Mouse (Mus musculus): ENCODE measurements around the gene Fam124b.

Fam124b gene

GRCm38 (mm10) chr1:80180128-80180527 is 38.1 kb downstream of the Fam124b start:
- ATAC-seq (ENCODE audit: insufficient number of reproducible peaks, low FRiP score, low TSS enrichment) = no peak

- no peak for ATAC-seq (ENCODE audit: insufficient number of reproducible peaks, low FRiP score, low TSS enrichment)
Measured at GRCm38 (mm10) chr1:80177651-80178382, 40.5 kb downstream of the Fam124b start.

- ATAC-seq (ENCODE audit: insufficient number of reproducible peaks, low FRiP score, low TSS enrichment) = no peak
Measured at GRCm38 (mm10) chr1:80167706-80168105, 50.6 kb downstream of the Fam124b start.

- no peak for ATAC-seq (ENCODE audit: insufficient number of reproducible peaks, low FRiP score, low TSS enrichment)
Measured at GRCm38 (mm10) chr1:80166577-80166976, 51.7 kb downstream of the Fam124b start.

GRCm38 (mm10) chr1:80165391-80165790 is 52.9 kb downstream of the Fam124b start:
- no peak for ATAC-seq (ENCODE audit: insufficient number of reproducible peaks, low FRiP score, low TSS enrichment)

GRCm38 (mm10) chr1:80162943-80163342 is 55.3 kb downstream of the Fam124b start:
- no peak for ATAC-seq (ENCODE audit: insufficient number of reproducible peaks, low FRiP score, low TSS enrichment)

- no peak for ATAC-seq (ENCODE audit: insufficient number of reproducible peaks, low FRiP score, low TSS enrichment)
Measured at GRCm38 (mm10) chr1:80159586-80159985, 58.7 kb downstream of the Fam124b start.

- ATAC-seq (ENCODE audit: insufficient number of reproducible peaks, low FRiP score, low TSS enrichment) = no peak
Measured at GRCm38 (mm10) chr1:80154902-80155301, 63.4 kb downstream of the Fam124b start.

- no peak for ATAC-seq (ENCODE audit: insufficient number of reproducible peaks, low FRiP score, low TSS enrichment)
Measured at GRCm38 (mm10) chr1:80153125-80153716, 65.1 kb downstream of the Fam124b start.

GRCm38 (mm10) chr1:80150681-80151080 is 67.6 kb downstream of the Fam124b start:
- no peak for ATAC-seq (ENCODE audit: insufficient number of reproducible peaks, low FRiP score, low TSS enrichment)

All from cerebellum, adult (tissue).